Mouse (Mus musculus) spleen, adult 18-20 months (tissue): ENCODE results near the gene Lst1.
"Not testable (repeated sequence)": the region's sequence is repeated elsewhere in the genome, so short reads cannot be mapped to it uniquely, and the experiment has no call there.

Experiments used
- DNase-seq, 2 experiments: peaks; one replicate each; pipeline ENCODE4 v3.0.0; 2022; ENCODE audit warnings: mixed read lengths in 2 of 2

The Lst1 gene

DNA sequence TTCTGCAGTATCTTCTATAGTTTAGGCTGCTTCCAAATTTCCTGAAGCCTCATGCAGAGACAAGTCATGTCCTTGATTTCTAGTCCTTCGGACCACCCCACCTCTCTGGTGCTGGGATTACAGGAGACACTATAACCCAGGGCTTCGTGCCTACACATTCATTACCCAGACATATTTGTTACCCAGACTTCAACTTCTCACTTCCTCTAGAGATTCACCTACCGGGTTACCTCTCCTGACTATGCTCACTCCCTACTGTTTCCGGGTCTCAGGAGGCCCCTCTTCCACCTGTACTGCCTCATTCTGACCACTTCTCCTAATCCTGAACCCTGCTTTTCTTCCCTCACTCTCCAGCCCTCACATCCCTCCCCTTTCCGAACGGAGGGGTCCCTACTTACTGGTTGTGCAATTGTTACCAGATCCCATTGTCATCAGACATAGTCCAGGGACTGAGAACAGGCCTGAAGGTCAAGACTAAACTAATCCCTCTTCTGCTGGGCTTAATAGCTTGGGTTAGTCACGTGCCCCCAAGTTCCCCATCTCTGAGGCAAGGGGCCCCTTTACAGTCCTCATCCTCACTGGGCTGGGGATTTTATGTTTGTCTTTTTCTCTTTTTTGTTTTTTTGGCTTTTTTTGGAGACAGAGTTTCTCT, at the start of gene Lst1:
Gene Lst1, minus strand, starts transcription at position 481 of the 652 bp plus-strand sequence.
- DNase-seq, result no peak

DNA sequence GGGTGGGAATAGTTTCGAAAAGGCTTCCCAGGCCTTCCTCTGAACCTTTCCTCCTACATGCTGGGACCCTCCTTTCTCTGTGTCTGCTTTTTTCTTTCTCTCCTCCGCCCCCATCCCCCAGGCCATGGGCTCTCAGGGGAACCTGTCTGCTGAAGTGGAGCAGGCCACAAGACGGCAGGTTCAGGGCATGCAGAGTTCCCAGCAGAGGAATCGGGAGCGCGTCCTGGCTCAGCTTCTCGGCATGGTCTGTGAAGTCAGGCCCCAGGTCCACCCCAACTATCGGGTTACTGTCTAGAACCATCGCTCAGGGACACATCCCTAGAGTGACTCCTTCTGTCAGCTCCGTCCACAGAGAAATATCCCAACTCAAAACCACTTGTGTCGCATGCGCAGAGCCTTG, 49.3 kb upstream of the Lst1 start:
- DNase-seq, result no peak

DNA sequence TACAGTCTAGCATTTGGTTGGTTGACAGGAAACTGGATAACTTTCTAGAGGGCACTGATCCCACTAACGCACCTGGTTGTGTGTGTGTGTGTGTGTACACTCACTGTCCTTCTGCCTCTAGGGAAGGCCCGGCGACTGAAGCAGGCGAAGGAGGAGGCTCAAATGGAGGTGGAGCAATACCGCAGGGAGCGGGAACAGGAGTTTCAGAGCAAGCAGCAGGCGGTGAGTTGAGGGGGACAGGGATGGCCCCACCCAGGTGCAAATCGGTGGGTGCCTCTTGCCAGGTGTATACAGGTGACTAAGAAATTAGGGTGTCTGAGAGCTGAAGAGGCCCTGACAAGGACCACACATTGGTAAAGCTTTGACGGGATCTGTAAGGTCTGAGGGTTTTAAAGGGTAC, 48.8 kb upstream of the Lst1 start:
- DNase-seq, result no peak

DNA sequence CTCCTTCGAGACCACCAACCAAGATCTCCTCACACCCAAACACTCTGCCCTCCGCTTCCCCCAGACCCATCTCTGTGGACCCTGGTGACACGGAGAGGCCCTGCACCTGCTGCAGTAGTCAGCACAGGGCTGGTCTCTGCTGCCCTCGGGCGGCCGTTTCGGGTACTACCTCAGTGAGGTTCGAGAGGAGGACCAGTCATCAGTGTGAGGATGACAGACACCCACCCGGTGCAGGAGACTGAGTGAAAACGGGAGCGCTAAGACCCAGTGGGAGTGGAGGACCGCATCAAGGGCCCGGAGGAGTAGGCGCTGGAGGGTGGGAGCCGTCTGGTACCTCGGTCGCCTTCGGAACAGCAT, 48.1 kb upstream of the Lst1 start:
- peak; percentile 94 to 99 for DNase-seq

DNA sequence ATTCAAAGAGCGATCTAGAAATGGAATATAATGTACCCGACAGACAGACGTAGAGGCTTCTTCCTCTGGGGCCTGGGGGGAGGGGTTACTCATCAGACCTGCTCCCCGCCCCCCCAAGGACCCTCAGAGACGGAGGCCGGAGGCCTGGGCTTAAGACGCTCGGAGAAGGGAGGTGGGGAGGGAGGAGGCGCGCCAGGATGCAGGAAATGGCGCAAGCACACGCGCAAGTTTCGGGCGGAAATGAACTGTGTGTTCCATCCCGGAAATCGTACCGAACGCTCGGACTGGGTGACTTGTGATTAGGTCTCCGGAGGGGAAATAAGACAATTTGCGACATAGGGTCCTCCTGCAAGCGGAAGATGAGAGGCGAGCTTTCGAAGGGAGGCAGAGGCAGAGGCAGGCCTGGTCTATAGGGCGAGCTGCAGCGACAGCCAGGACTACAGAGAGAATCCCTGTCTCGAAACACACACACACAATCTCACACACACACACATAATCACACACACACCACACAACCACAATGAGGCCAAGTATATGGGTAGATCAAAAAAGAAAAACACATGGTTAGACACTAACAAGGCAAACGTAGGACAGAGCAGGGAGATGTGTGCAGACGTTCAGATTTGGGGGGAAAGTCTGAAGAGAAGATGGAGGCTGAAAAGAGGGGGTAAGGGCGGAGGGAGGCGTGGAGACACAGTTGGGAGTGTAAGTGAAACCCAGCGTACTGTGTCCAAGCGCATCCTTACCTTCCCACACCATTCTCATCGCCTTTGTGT, 47.6 kb upstream of the Lst1 start, which contains the start of gene Nfkbil1:
Gene Nfkbil1, minus strand, starts transcription at position 179 of the 776 bp plus-strand sequence.
- peak; percentile 78 to 85 for DNase-seq

DNA sequence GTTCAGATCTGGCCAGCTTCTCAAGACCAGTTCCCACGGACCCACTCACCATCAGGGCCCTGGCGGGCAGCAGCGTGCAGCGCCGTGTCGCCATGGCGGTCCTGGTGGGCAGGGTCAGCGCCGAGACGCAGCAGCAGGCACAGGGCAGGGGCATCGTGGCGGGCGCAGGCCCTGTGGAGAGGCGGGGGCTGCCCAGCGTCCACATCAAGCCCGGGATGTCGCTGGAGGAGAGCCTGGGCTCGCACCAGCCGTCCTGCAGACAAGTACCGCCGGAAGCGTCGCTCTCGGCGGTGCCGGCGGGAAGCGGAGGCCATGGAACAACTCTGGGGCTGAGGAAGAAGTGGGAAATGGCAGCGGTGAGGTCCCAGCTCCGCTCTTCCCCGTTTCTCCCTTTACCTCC, 46.7 kb upstream of the Lst1 start:
- peak; percentile 47 to 50 for DNase-seq

DNA sequence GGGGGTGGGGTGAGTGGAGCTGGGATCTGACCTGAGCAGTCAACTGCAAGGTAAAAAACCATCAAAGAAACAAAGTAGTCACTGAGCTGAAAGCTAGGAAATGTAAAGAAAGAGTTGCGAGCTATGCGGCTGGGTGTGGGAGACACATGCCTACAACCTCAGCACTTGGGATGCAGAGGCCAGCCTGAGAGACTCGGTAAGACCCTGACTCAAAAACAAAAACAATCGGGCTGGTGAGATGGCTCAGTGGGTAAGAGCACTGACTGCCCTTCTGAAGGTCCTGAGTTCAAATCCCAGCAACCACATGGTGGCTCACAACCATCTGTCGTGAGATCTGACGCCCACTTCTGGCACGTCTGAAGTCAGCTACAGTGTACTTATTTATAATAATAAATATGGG, 45.9 kb upstream of the Lst1 start:
- DNase-seq, result not testable (repeated sequence)

DNA sequence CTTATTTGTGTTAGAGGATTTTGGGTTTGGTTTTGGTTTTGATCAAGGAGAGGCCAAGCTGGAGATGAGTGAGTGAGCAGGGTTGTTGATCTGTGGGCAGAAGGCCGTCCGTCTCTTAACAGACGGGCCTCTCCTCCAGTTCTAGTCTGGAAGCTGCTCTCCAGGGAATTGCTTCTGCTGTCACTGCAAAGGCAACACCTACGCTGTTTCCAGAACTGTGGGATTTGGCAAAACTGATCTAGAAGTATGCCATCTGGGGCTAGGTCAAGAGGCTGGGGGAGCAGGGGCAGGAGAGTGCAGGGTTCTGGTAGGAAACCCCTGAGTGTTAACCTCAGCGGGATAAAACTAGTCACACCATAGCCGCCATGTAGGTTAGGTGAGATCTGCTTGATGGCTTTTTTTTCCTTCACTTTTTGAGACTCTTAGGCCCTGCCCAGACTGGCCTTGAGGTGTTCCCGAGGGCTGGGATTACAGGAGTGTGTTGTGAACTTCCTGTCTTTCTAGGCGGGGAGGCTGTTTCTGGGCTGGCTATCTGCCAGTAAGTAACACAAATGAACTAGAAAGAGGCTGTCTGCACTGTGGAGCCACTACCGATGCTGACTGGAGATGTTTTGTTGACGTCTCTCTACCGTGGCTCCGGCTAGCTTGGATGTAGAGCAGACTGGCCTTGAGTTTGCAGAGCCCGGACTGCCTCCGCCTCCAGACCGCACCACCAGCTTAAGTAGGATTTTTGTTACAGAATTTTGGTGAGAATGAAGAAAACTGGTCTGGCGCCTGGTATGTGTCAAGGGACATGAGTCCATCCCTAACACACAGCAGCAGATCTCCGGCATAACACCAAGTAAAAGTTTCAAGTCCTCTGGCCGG, 45.1 kb upstream of the Lst1 start, which contains the start of gene Atp6v1g2:
Gene Atp6v1g2, plus strand, starts transcription at position 547 of the 867 bp plus-strand sequence.
- no peak for DNase-seq

DNA sequence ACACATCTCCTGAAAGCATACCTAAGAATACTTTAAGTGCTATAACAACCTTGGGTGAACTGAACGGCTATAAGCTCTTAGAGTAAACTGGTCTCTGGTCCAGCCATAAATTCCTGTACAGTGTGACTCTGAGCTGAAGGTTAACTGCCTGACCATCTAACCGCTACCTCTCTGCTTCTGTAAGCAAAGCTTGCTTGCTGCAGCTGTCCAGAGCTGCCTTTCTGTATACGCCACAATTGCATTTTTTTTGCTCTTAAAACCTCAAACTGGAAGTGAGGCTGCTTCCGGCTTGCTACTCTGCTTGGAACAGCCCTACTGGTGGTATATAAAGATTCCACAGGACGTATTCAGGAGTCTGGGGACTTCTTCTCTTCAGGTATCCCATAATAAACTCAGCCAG, 44.4 kb upstream of the Lst1 start:
- DNase-seq, result no peak

DNA sequence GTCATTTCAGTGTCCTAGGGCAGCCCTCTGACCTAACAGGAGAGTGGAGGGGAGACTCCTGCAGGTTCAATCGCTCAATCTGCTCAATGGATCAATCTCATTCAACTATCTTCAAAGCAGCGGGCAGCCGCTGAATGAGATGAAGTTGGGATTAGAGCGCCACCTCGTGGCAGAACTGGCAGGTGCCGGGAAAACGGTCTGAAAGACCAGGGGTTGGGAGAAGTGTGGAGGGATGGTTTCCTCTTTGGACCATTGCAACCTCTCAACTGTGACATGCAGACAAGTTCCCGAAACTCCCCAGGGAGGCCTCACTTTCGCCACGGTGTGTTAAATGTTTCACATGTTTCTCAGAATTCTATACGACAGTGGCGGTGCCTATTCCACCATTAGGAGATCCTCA, 43.8 kb upstream of the Lst1 start:
- peak; percentile 76 to 91 for DNase-seq

DNA sequence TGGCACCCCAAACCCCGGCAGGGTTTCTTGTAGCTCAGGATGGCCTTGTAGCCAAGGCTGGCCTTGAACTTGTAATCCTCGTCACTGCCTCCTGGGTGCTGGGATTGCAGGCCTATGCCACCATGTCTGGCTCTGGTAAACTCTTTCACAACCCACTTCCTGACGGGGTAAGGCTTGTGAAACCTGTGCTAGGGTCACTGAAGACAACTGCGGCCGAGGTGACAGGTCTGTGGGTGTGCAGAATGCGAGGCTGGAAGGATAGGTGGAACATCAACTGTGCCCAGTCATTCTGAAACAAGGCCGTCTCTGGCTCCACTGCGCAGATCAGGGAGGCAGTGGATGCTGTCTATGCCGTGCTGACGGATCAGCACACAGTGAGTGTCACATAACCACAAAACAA, 42.8 kb upstream of the Lst1 start:
- no peak for DNase-seq

DNA sequence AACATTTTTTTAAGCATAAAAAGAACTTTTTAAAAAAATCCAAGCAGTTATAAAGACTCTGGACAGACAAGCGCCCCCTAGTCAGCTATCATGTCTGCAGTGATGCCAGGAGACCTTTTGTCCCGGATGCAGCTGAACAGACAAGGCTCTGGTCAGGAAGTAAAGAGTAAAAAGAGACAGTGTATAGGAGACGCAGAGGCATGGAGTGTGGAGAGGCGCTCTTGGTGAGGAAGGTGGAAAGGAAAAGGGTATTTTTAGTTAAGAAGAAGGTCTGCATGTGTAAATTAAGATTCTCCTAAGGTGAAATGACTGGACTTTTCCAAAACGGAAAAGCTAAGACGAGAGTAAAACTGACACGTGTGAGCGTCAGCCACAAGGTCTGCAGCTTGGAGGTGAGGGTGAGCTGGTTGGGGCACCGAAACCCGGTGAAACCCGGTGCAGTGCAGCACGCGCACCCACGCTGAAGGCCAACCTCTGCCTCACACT, 38.4 kb upstream of the Lst1 start:
- DNase-seq, result no peak

DNA sequence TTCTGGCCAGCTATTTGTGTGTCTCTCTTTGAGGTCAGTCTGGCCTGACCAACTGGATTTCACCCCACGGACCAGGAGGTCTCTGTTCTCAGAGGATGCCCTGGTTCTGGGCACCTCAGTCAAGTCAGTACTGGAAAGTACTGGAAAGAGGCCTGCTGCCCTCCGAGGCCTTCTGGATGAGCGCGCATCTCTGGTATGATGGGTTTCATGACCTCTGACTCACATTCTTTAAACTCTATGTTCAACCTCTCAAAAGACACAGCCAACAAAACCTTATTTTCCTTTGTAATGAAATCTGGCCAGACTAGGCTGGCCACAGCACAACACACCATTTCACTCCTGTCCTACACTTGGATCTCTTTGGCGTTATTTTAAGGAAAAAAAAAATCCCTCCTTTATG, 37.2 kb upstream of the Lst1 start:
- DNase-seq, result no peak

DNA sequence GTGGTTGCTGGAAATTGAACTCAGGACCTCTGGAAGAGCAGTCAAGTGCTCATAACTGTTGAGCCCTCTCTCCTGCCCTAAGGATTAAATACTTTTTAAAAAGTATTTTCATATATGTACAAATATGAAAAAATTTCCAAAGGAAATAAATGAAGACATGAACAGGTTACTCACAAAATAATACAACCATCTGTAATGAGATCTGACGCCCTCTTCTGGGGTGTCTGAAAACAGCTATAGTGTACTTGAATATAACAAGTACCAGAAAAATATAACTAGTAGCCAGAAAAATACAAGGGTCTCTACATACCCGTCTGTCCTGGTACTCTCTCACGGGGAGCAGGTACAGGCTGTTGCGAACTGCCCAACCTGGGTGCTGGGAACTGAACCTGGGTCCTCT, 36.4 kb upstream of the Lst1 start:
- no peak for DNase-seq

DNA sequence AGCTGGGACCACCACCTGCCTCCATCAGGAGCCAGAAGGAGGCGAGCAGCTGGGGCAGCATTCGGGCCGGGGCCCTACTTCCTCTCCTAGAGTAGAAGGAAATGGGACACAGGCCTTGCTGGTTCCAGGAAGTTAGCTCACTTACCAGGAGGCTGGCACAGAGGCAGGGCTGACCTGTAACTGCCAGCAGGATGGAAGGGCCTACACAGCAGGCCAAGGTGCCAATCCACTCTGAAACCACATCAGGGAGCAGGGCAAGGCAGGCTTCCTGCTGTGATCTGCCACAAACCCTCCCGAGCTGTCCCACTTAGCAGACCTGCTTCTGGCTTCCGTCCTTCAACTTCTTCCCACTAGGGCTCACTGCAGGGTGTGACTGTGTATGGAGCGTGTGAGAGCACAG, 34.1 kb upstream of the Lst1 start:
- DNase-seq, result no peak

DNA sequence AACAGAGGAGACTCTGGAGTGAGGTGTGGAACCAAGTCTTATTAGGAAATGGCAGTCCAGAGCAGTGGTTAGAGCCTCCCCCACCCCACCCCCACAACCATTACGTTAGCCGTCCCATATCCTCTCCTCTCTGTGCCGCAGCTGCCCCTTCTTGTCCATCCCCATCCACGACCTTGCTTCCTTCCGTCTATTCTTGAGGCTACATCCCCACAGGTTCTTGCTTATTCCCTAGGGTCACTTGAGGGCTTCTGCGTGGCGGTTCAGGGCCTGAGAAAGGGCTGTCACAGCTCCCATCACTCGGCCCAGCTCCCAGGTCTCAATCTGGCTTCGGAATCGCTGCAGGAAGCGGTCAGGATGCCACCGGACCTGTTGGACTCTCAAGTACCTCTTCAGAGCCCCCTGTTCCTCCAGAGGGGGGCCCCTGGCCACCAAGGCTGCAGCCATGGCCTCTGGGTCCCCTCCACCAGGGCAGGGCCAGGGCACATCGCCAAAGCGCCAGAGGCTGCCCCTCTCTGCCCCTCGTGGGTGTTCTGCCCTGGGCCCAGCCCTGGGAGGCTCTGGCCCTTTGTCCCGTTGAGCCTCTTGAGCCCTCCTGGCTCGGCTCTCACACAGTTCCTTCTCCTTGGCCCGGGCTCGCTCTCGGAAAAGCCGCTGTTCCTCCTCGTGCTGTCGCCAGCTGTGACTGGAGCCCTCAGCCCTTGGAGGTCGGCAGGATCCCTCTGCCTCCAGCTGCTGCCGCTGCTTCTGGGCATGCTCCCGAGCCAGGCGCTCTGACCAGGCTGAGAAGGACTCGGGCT, 32.1 kb upstream of the Lst1 start, which contains the start of gene Gm16181:
Gene Gm16181, plus strand, starts transcription at position 679 of the 797 bp plus-strand sequence.
- no peak for DNase-seq

DNA sequence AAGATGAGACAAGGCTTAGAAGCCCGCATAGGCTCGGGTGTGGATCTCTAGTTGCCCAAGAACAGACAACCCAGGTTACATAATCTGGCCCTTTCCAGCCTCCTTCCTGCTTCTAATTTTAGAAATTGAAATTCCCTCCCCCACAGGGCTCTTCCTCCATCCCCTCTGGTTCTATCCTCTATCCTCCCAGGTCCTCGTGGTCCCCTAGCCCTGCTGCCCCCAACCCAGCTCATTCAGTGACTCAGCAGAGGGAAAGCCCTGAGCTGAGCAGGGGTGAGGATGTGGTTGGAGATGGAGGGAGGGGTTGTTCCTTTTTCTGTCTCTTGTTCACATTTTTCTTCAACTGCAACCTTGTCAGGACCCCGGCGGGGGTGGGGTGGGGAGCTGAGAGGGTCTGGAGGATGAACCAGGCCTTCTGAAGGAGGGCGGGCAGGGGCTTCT, 31.4 kb upstream of the Lst1 start:
- peak in 1 of 2 experiments; percentile 51 for DNase-seq

DNA sequence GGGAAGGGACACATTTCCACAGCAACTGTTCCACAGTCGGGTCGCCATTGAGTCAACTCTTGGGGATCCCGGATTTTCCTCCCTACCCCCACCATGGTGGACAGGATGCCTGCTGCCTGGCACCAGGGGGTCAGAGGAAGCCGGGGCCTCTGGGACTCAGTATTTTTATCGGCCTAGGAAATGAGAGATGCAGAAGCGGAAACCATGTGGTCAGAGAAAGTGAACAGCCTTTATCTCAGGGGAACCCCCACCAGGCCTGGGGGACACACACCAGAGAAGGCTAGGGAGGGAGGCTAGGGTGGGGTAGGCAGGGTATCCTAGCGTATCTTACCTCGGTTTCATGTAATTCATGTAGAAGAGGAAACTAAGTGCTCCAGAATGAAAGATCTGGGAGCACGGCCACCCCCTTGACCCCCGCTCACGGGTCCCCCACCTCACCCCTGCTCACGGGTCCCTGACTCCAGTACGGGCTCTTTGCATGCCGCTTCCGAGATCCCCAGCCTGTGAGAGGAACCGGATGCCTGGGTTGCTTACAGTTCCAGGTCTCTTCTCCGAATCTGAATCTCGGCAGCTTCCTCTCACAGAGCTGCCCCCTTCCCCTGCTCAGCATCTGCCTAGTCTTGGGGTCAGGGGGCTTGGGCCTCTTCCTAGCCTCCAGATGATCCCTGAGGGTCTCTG, 30.4 kb upstream of the Lst1 start:
- peak; percentile 67 to 72 for DNase-seq

DNA sequence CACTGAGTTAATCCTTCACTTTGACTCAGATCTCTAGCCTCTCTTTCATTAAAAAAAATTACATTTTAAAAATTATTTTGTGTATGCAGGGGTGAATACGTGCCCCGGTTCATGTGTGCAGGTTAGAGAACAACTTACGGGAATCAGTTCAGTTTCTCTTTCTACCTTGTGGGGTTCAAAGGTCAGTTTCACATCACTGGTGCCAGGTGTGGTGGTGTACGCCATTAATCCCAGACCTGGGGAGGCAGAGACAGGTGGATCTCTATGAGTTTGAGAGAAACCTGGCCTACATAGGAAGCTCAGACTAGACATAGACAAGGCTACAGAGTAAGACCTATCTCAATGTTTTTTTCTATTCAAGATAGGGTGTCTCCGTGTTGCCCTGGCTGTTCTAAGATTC, 24.8 kb upstream of the Lst1 start:
- no peak for DNase-seq

DNA sequence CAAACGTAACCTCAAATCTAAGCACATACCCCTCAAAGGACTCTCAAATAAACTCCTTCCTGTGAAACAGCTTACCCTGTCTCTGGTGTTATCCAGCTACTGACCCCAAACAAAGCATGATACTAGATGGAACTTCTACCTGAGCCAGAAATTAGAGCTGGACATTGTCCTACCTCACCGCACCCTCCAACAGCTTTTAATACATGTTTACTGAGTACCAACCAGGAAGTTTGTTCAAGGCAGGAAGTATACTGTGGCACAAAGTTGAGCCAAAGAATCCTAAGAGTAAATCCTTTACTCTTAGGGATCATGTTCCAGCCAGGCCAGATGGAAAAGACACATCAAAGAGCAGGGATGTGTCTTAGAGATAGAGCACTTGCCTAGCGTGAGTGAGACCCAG, 22.4 kb upstream of the Lst1 start:
- no peak for DNase-seq

DNA sequence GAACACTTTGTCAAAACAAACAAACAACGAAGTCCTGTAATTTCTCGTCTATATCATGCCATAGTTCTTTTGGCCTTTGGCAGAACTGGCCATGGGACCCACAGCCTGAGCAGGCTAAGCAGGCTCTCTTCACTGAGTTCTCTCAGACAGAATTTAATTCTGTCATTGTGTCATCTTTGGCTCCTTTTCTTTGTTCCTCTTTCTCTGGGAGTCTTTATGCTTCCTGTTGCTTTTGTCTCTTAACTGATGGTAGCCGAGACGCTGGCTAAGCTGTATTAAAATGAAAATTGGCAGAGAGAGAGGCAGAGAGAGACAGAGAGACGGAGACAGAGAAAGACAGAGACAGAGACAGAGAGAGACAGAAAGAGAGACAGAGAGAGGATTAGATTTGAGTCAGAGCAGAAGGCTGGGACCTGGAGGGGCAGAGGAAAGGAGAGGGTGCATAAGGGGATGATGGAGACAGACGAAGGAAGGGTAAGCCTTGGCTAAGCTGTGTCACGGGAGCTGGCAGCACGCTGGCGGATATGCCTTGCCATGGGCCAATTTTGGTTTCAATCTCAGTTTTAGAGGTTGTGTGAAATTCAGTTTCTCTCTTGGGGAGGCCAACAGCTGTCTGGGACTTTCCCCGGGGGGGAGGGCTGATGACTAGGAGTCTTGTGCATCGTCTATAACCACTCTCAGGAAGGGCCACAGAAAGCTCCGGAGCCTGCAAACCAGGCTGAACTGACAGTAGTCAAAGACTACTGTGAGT, 21.7 kb upstream of the Lst1 start:
- DNase-seq, result peak; percentile 67 to 73
